Comparison of ENCODE assay signal across 31 mouse cellular contexts in genomic region chr12:73770771-73771170, GRCm38 (mm10).
"Had no signal": no experiment of that assay in that cellular context is flagged by ENCODE, and none has a peak within 500 bp of the region (broad histone marks: within the 10 kb centered on the region; RNA-seq: fewer than 3 reads in every experiment).

No protein-coding gene starts in this region.

- ATAC-seq: liver, embryonic 12.5 days; liver, postnatal 0 days; lung, postnatal 0 days; midbrain, embryonic 13.5 days; midbrain, embryonic 15.5 days; midbrain, embryonic 16.5 days had no signal

- H3K27me3 ChIP-seq: limb, embryonic 12.5 days; limb, embryonic 13.5 days; limb, embryonic 15.5 days; liver, embryonic 12.5 days; liver, embryonic 13.5 days; liver, embryonic 15.5 days; lung, embryonic 15.5 days; midbrain, embryonic 12.5 days; midbrain, embryonic 15.5 days had no signal

- H3K36me3 ChIP-seq: limb, embryonic 10.5 days; limb, embryonic 12.5 days; limb, embryonic 13.5 days; limb, embryonic 15.5 days; liver, embryonic 12.5 days; liver, embryonic 13.5 days; liver, embryonic 15.5 days; lung, embryonic 15.5 days; midbrain, embryonic 10.5 days; midbrain, embryonic 12.5 days; midbrain, embryonic 13.5 days; midbrain, embryonic 15.5 days had no signal

- DNase-seq: left cerebral cortex, postnatal 4 days; liver; liver, embryonic 13.5 days; liver, postnatal 0 days; lung, adult 18-20 months; lung, adult 2 months; lung, embryonic 14.5 days; lung, postnatal 10 days; lung, postnatal 14 days; lung, postnatal 36 days; lung, postnatal 4 days; midbrain, embryonic 14.5 days had no signal

- H3K9ac ChIP-seq: limb, embryonic 12.5 days; limb, embryonic 13.5 days; limb, embryonic 15.5 days; liver, embryonic 12.5 days; liver, embryonic 13.5 days; liver, embryonic 14.5 days; liver, embryonic 15.5 days; liver, postnatal 0 days; lung, embryonic 14.5 days; lung, embryonic 15.5 days; midbrain, embryonic 12.5 days; midbrain, embryonic 13.5 days; midbrain, embryonic 15.5 days had no signal

- H3K4me3 ChIP-seq: limb, embryonic 10.5 days; limb, embryonic 12.5 days; limb, embryonic 13.5 days; limb, embryonic 15.5 days; liver, embryonic 12.5 days; liver, embryonic 13.5 days; liver, embryonic 15.5 days; lung, embryonic 15.5 days; megakaryocyte, embryonic 14.5 days; midbrain, embryonic 10.5 days; midbrain, embryonic 12.5 days; midbrain, embryonic 13.5 days; midbrain, embryonic 15.5 days; myocyte had no signal

- H3K27ac ChIP-seq: limb, embryonic 10.5 days; limb, embryonic 12.5 days; limb, embryonic 13.5 days; limb, embryonic 15.5 days; liver, embryonic 12.5 days; liver, embryonic 13.5 days; liver, embryonic 14.5 days; liver, embryonic 15.5 days; lung, embryonic 15.5 days; macrophage; midbrain, embryonic 10.5 days; midbrain, embryonic 12.5 days; midbrain, embryonic 13.5 days; midbrain, embryonic 15.5 days had no signal

- H3K9me3 ChIP-seq: limb, embryonic 10.5 days; limb, embryonic 12.5 days; limb, embryonic 13.5 days; limb, embryonic 15.5 days; liver, embryonic 12.5 days; liver, embryonic 13.5 days; liver, embryonic 15.5 days; lung, embryonic 15.5 days; megakaryocyte, embryonic 14.5 days; midbrain, embryonic 10.5 days; midbrain, embryonic 12.5 days; midbrain, embryonic 13.5 days; midbrain, embryonic 15.5 days had no signal

- H3K4me2 ChIP-seq: limb, embryonic 12.5 days; limb, embryonic 13.5 days; limb, embryonic 15.5 days; liver, embryonic 11.5 days; liver, embryonic 12.5 days; liver, embryonic 13.5 days; liver, embryonic 15.5 days; lung, embryonic 14.5 days; lung, embryonic 15.5 days; midbrain, embryonic 11.5 days; midbrain, embryonic 12.5 days; midbrain, embryonic 13.5 days; midbrain, embryonic 15.5 days had no signal

- H3K4me1 ChIP-seq: limb, embryonic 10.5 days; limb, embryonic 12.5 days; liver, embryonic 12.5 days; liver, embryonic 13.5 days; liver, embryonic 15.5 days; midbrain, embryonic 10.5 days; midbrain, embryonic 12.5 days; midbrain, embryonic 15.5 days had no signal
